Mouse (Mus musculus): ENCODE data around the gene Wdfy4. TPM values are rescaled to one million over a fixed set of nuclear protein-coding genes. Genes with fewer than 3 reads are reported as not detected.

Gene Wdfy4
- total RNA-seq, 2 experiments from 2014 or later, result 2.4 to 5.8 TPM

GRCm38 (mm10) chr14:33081370-33081860, 103.9 kb downstream of the Wdfy4 start:
- DNase-seq (ENCODE audit: low spot score in 2 of 2), result no peak

GRCm38 (mm10) chr14:33078596-33078995, 106.7 kb downstream of the Wdfy4 start:
- DNase-seq (ENCODE audit: low spot score in 2 of 2), result no peak

- DNase-seq (ENCODE audit: low spot score in 2 of 2), result no peak
Measured at GRCm38 (mm10) chr14:33078110-33078509, 107.2 kb downstream of the Wdfy4 start.

- DNase-seq (ENCODE audit: low spot score in 2 of 2), result no peak
Measured at GRCm38 (mm10) chr14:33073355-33073754, 112.0 kb downstream of the Wdfy4 start.

GRCm38 (mm10) chr14:33072351-33072750, 113.0 kb downstream of the Wdfy4 start:
- no peak for DNase-seq (ENCODE audit: low spot score in 2 of 2)

GRCm38 (mm10) chr14:33067676-33068075, 117.6 kb downstream of the Wdfy4 start:
- DNase-seq (ENCODE audit: low spot score in 2 of 2), result no peak

GRCm38 (mm10) chr14:33062996-33063395, 122.3 kb downstream of the Wdfy4 start:
- DNase-seq (ENCODE audit: low spot score in 2 of 2), result no peak

- no peak for DNase-seq (ENCODE audit: low spot score in 2 of 2)
Measured at GRCm38 (mm10) chr14:33058881-33059660, 126.2 kb downstream of the Wdfy4 start.

GRCm38 (mm10) chr14:33053441-33053840, 131.9 kb downstream of the Wdfy4 start:
- DNase-seq (ENCODE audit: low spot score in 2 of 2), result no peak

- DNase-seq (ENCODE audit: low spot score in 2 of 2), result no peak
Measured at GRCm38 (mm10) chr14:33045217-33045616, 140.1 kb downstream of the Wdfy4 start.

GRCm38 (mm10) chr14:33036811-33037210, 148.5 kb downstream of the Wdfy4 start:
- no peak for DNase-seq (ENCODE audit: low spot score in 2 of 2)

- no peak for DNase-seq (ENCODE audit: low spot score in 2 of 2)
Measured at GRCm38 (mm10) chr14:33035386-33035785, 149.9 kb downstream of the Wdfy4 start.

GRCm38 (mm10) chr14:33033424-33033823, 151.9 kb downstream of the Wdfy4 start:
- DNase-seq (ENCODE audit: low spot score in 2 of 2), result peak in 1 of 2 experiments; percentile 22

- no peak for DNase-seq (ENCODE audit: low spot score in 2 of 2)
Measured at GRCm38 (mm10) chr14:33030849-33031248, 154.5 kb downstream of the Wdfy4 start.

- no peak for DNase-seq (ENCODE audit: low spot score in 2 of 2)
Measured at GRCm38 (mm10) chr14:33019606-33020005, 165.7 kb downstream of the Wdfy4 start.

- no peak for DNase-seq (ENCODE audit: low spot score in 2 of 2)
Measured at GRCm38 (mm10) chr14:33019050-33019449, 166.3 kb downstream of the Wdfy4 start.

- no peak for DNase-seq (ENCODE audit: low spot score in 2 of 2)
Measured at GRCm38 (mm10) chr14:33007638-33008037, 177.7 kb downstream of the Wdfy4 start.

- DNase-seq (ENCODE audit: low spot score in 2 of 2), result no peak
Measured at GRCm38 (mm10) chr14:33005114-33005513, 180.2 kb downstream of the Wdfy4 start.

- DNase-seq (ENCODE audit: low spot score in 2 of 2), result no peak
Measured at GRCm38 (mm10) chr14:33000112-33000979, 185.0 kb downstream of the Wdfy4 start.

GRCm38 (mm10) chr14:32999511-32999910, 185.8 kb downstream of the Wdfy4 start:
- no peak for DNase-seq (ENCODE audit: low spot score in 2 of 2)

- no peak for DNase-seq (ENCODE audit: low spot score in 2 of 2)
Measured at GRCm38 (mm10) chr14:32994954-32995636, 190.2 kb downstream of the Wdfy4 start.

Measured in adrenal gland, adult 18-20 months (tissue).